Mouse (Mus musculus): ENCODE measurements around the gene Thtpa. TPM values are rescaled to one million over a fixed set of nuclear protein-coding genes. Genes with fewer than 3 reads are reported as not detected.
A peak's percentile ranks its signal among the peaks of the same experiment; 100 is the strongest.

Thtpa gene
- polyA plus RNA-seq, 1 experiment from 2014 or later, result 21.3 TPM

DNA sequence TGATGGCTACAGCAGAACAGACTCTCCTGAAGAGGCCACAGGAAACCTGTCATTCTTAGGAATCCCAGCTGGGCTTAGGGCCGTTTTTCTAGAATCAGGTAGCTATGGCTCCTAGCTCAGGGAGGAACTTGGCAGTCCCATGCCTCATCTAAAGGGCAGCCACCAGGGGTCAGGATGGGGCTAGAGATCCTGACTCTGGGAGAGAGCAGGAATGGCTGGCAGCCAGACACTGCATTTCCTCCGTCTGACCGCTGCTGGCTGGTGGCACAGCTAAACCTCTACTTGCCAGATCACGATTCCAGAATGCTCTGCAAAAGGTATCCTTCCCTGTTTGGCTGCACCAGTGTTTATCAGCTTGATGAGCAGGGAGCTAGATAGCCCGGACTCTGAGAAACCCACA is 27.4 kb downstream of the Thtpa start:
- H3K4me3 ChIP-seq, result peak overlapping the region; percentile 12
- no peaks in the 10 kb centered on the region for H3K36me3 ChIP-seq
- H3K4me2 ChIP-seq, result peak overlapping the region; percentile 41
- H3K9ac ChIP-seq, result no peak overlapping the region
- peak; percentile 72; the same call in 1 of the 2 replicates for ATAC-seq (ENCODE audit: insufficient number of reproducible peaks, low FRiP score, low TSS enrichment, low read depth)
- 5% methylated on average over 5 of the region's 5 CpGs for WGBS
- H3K27me3 ChIP-seq, result peaks cover 6% of the 10 kb centered on the region
- no peaks in the 10 kb centered on the region for H3K9me3 ChIP-seq
- H3K4me1 ChIP-seq, result peaks cover 15% of the 10 kb centered on the region
- H3K27ac ChIP-seq, result peak overlapping the region; percentile 8; the same call in 1 of the 2 replicates

- H3K27ac ChIP-seq, result peak overlapping the region; percentile 8; the same call in 1 of the 2 replicates
- peaks cover 13% of the 10 kb centered on the region for H3K4me1 ChIP-seq
- H3K9me3 ChIP-seq, result no peaks in the 10 kb centered on the region
- H3K27me3 ChIP-seq, result peaks cover 2% of the 10 kb centered on the region
- no peak overlapping the region for H3K9ac ChIP-seq
- peak overlapping the region; percentile 12 for H3K4me3 ChIP-seq
- peak overlapping the region; percentile 41 for H3K4me2 ChIP-seq
- WGBS, result 16% methylated on average over 8 of the region's 8 CpGs
- no peaks in the 10 kb centered on the region for H3K36me3 ChIP-seq
- no peak for ATAC-seq (ENCODE audit: insufficient number of reproducible peaks, low FRiP score, low TSS enrichment, low read depth)
Measured at GRCm38 (mm10) chr14:55122359-55122758, 27.8 kb downstream of the Thtpa start.

GRCm38 (mm10) chr14:55125711-55126110 is 31.1 kb downstream of the Thtpa start:
- Histone ChIP-seq H3K9ac (no peak overlapping the region), H3K36me3 (no peaks in the 10 kb centered on the region), H3K9me3 (no peaks in the 10 kb centered on the region), H3K4me1 (peaks cover 13% of the 10 kb centered on the region), H3K4me2 (no peak overlapping the region), H3K27me3 (no peaks in the 10 kb centered on the region), H3K4me3 (no peak overlapping the region), H3K27ac (no peak overlapping the region)
- WGBS, result 81% methylated on average over 5 of the region's 5 CpGs
- ATAC-seq (ENCODE audit: insufficient number of reproducible peaks, low FRiP score, low TSS enrichment, low read depth), result no peak

GRCm38 (mm10) chr14:55126521-55126920 is 31.9 kb downstream of the Thtpa start:
- Histone ChIP-seq H3K9ac (no peak overlapping the region), H3K36me3 (no peaks in the 10 kb centered on the region), H3K27me3 (no peaks in the 10 kb centered on the region), H3K27ac (no peak overlapping the region), H3K4me2 (no peak overlapping the region), H3K4me3 (no peak overlapping the region), H3K4me1 (peaks cover 13% of the 10 kb centered on the region), H3K9me3 (no peaks in the 10 kb centered on the region)
- 88% methylated on average over 7 of the region's 7 CpGs for WGBS
- ATAC-seq (ENCODE audit: insufficient number of reproducible peaks, low FRiP score, low TSS enrichment, low read depth), result no peak

DNA sequence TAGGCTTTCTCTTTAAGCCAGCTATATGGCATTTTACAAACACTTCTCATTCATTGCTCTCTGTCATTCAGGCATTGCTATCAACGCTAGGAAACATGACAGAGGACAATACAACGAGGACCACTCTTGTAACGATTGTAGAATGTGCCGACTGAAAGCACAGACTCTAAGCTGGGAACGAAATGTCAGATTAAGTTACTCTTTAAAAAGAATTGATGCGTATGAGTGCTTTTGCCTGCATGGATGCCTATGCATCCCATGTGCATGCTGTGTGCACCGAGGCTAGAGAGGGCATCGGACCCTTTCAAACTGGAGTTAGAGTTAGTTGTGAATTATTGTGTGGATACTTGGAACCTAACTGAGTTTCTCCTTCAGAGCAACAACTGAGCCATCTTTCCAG is 41.1 kb downstream of the Thtpa start:
- Histone ChIP-seq H3K4me3 (no peak overlapping the region), H3K4me1 (no peaks in the 10 kb centered on the region)
- ATAC-seq (ENCODE audit: insufficient number of reproducible peaks, low FRiP score, low TSS enrichment, low read depth), result no peak

GRCm38 (mm10) chr14:55139313-55139712 is 44.7 kb downstream of the Thtpa start:
- ATAC-seq (ENCODE audit: insufficient number of reproducible peaks, low FRiP score, low TSS enrichment, low read depth), result no peak

More for the DNA sequence above, 41.1 kb downstream of the Thtpa start:
- no peaks in the 10 kb centered on the region for H3K27me3 ChIP-seq
- H3K27ac ChIP-seq, result no peak overlapping the region
- H3K9ac ChIP-seq, result no peak overlapping the region
- H3K4me2 ChIP-seq, result no peak overlapping the region
- WGBS, result 81% methylated on average over 8 of the region's 8 CpGs
- no peaks in the 10 kb centered on the region for H3K9me3 ChIP-seq
- no peaks in the 10 kb centered on the region for H3K36me3 ChIP-seq

DNA sequence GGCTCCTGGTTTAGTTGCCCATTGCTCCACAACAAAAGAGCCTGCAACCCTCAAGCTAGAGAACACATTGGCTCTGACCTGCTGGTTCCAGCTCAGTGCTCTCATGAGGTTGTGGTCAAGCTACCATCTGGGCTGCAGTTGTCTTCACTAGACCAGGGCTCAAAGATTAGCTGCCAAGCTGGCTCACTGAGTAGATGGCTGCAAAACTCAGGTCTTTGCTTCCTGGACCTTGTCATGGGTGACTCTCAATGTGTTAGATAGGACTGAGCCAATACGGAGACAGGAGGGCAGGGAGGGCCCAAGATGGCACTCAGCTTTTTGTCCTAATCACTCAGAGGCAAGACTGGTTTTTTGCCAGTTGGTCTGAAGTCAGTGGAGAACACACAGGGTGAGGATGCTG is 51.7 kb downstream of the Thtpa start:
- Histone ChIP-seq H3K4me3 (no peak overlapping the region), H3K9me3 (no peaks in the 10 kb centered on the region), H3K27ac (no peak overlapping the region), H3K4me2 (no peak overlapping the region), H3K9ac (no peak overlapping the region), H3K4me1 (peaks cover 3% of the 10 kb centered on the region; the same call in 1 of the 2 replicates), H3K27me3 (no peaks in the 10 kb centered on the region), H3K36me3 (no peaks in the 10 kb centered on the region)
- no peak for ATAC-seq (ENCODE audit: insufficient number of reproducible peaks, low FRiP score, low TSS enrichment, low read depth)
- WGBS, result 95% methylated on average over 1 of the region's 1 CpGs

More at GRCm38 (mm10) chr14:55139313-55139712, 44.7 kb downstream of the Thtpa start:
- H3K9me3 ChIP-seq, result no peaks in the 10 kb centered on the region
- no peak overlapping the region for H3K9ac ChIP-seq
- no peak overlapping the region for H3K4me2 ChIP-seq
- no peaks in the 10 kb centered on the region for H3K27me3 ChIP-seq
- no peaks in the 10 kb centered on the region for H3K4me1 ChIP-seq
- no peak overlapping the region for H3K4me3 ChIP-seq
- H3K36me3 ChIP-seq, result no peaks in the 10 kb centered on the region
- 52% methylated on average over 7 of the region's 7 CpGs for WGBS
- H3K27ac ChIP-seq, result no peak overlapping the region

GRCm38 (mm10) chr14:55146829-55147401 is 52.3 kb downstream of the Thtpa start:
- peaks cover 3% of the 10 kb centered on the region; the same call in 1 of the 2 replicates for H3K4me1 ChIP-seq
- ATAC-seq (ENCODE audit: insufficient number of reproducible peaks, low FRiP score, low TSS enrichment, low read depth), result no peak
- no peak overlapping the region for H3K4me2 ChIP-seq
- no peak overlapping the region for H3K4me3 ChIP-seq
- 83% methylated on average over 12 of the region's 12 CpGs for WGBS
- H3K27ac ChIP-seq, result no peak overlapping the region
- no peaks in the 10 kb centered on the region for H3K27me3 ChIP-seq
- H3K9ac ChIP-seq, result no peak overlapping the region
- H3K36me3 ChIP-seq, result no peaks in the 10 kb centered on the region
- H3K9me3 ChIP-seq, result no peaks in the 10 kb centered on the region

DNA sequence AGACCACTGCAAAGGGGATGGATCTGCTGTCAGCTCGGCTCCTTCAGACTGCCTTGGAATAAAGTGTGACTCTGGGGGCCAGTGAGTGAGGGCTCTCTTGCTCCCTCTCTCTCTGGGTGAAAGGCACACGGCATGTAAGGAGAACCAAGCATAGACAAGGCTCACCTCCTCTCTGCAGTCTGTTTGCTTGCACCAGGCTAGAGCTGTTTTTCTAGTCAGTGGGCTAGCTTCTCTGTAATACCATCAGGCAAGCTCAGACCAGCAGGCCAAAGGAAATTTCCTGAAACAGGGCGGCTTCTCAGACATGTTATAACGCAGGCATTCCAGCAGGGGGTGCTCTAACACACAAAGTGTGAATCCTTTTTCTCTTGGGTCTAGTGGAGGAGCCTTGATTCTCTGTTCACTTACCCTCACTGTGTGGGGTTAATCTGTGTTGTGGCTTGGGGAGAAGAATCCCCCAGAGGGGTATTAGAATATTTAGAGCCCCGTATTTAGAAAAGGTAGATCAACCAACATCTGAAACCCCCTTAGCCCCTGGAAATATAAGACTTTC is 53.9 kb downstream of the Thtpa start:
- Histone ChIP-seq H3K4me3 (no peak overlapping the region), H3K36me3 (no peaks in the 10 kb centered on the region), H3K9me3 (no peaks in the 10 kb centered on the region), H3K9ac (no peak overlapping the region), H3K4me1 (peaks cover 3% of the 10 kb centered on the region; the same call in 1 of the 2 replicates), H3K27ac (no peak overlapping the region), H3K27me3 (no peaks in the 10 kb centered on the region), H3K4me2 (no peak overlapping the region)
- no peak for ATAC-seq (ENCODE audit: insufficient number of reproducible peaks, low FRiP score, low TSS enrichment, low read depth)
- WGBS, result 30% methylated on average over 5 of the region's 5 CpGs

Other genes with a start within 250 kb of the Thtpa start
- gene Homez, start 223.8 kb upstream of the Thtpa start, polyA plus RNA-seq (2015; fragmentation: Nextera tagmentation; extraction: Ambion mirVana), result 8.3 and 8.4 TPM in 2 replicates
- gene Ppp1r3e, start 217.2 kb upstream of the Thtpa start, polyA plus RNA-seq (2015; fragmentation: Nextera tagmentation; extraction: Ambion mirVana), result 0.94 and 1.0 TPM in 2 replicates
- gene Bcl2l2, start 211.4 kb upstream of the Thtpa start, polyA plus RNA-seq (2015; fragmentation: Nextera tagmentation; extraction: Ambion mirVana), result 3.8 and 4.6 TPM in 2 replicates
- gene Gm20521, start 211.3 kb upstream of the Thtpa start, polyA plus RNA-seq (2015; fragmentation: Nextera tagmentation; extraction: Ambion mirVana), result 0.33 TPM in 1 of 2 replicates, not detected in the other
- gene Pabpn1, start 202.3 kb upstream of the Thtpa start, polyA plus RNA-seq (2015; fragmentation: Nextera tagmentation; extraction: Ambion mirVana), result 83.4 and 94.3 TPM in 2 replicates
- gene Slc22a17, start 181.7 kb upstream of the Thtpa start, polyA plus RNA-seq (2015; fragmentation: Nextera tagmentation; extraction: Ambion mirVana), result 56.3 and 70.6 TPM in 2 replicates
- 57.2 and 58.0 TPM in 2 replicates for gene Efs, start 168.7 kb upstream of the Thtpa start, polyA plus RNA-seq (2015; fragmentation: Nextera tagmentation; extraction: Ambion mirVana)
- not detected in 2 replicates for gene Il25, start 162.1 kb upstream of the Thtpa start, polyA plus RNA-seq (2015; fragmentation: Nextera tagmentation; extraction: Ambion mirVana)
- gene Cmtm5, start 158.5 kb upstream of the Thtpa start, polyA plus RNA-seq (2015; fragmentation: Nextera tagmentation; extraction: Ambion mirVana), result 12.7 and 12.9 TPM in 2 replicates
- gene Myh6, start 127.9 kb upstream of the Thtpa start, polyA plus RNA-seq (2015; fragmentation: Nextera tagmentation; extraction: Ambion mirVana), result 2.6 and 7.7 TPM in 2 replicates
- not detected in 2 replicates for gene Gm17428, start 117.9 kb upstream of the Thtpa start, polyA plus RNA-seq (2015; fragmentation: Nextera tagmentation; extraction: Ambion mirVana)
- gene Myh7, start 100.2 kb upstream of the Thtpa start, polyA plus RNA-seq (2015; fragmentation: Nextera tagmentation; extraction: Ambion mirVana), result 33.5 and 95.2 TPM in 2 replicates
- 70.7 and 79.7 TPM in 2 replicates for gene Ngdn, start 79.3 kb upstream of the Thtpa start, polyA plus RNA-seq (2015; fragmentation: Nextera tagmentation; extraction: Ambion mirVana)
- 4.0 and 4.8 TPM in 2 replicates for gene Zfhx2, start 2.5 kb upstream of the Thtpa start, polyA plus RNA-seq (2015; fragmentation: Nextera tagmentation; extraction: Ambion mirVana)
- gene Ap1g2, start 11.8 kb downstream of the Thtpa start, polyA plus RNA-seq (2015; fragmentation: Nextera tagmentation; extraction: Ambion mirVana), result 24.9 and 25.2 TPM in 2 replicates
- 1.5 and 2.1 TPM in 2 replicates for gene Jph4, start 22.2 kb downstream of the Thtpa start, polyA plus RNA-seq (2015; fragmentation: Nextera tagmentation; extraction: Ambion mirVana)
- gene Dhrs2, start 127.2 kb downstream of the Thtpa start, polyA plus RNA-seq (2015; fragmentation: Nextera tagmentation; extraction: Ambion mirVana), result 0.56 and 0.64 TPM in 2 replicates